Mouse (Mus musculus): ENCODE measurements around the gene Myo5a. TPM values are rescaled to one million over a fixed set of nuclear protein-coding genes. Genes with fewer than 3 reads are reported as not detected.

The Myo5a gene
- polyA plus RNA-seq, 1 experiment from 2014 or later = 34.5 TPM

- Histone ChIP-seq H3K27ac (ENCODE audit: low read length) (no peak overlapping the region), H3K9me3 (ENCODE audit: control insufficient read depth, low read length) (no peaks in the 10 kb centered on the region), H3K36me3 (ENCODE audit: control insufficient read depth, insufficient read depth) (peaks cover 22% of the 10 kb centered on the region), H3K4me1 (replicated peaks; ENCODE audit: control insufficient read depth, insufficient read depth, low read length) (no peaks in the 10 kb centered on the region), H3K27me3 (replicated peaks; ENCODE audit: control insufficient read depth, insufficient read depth, low read length) (no peaks in the 10 kb centered on the region), H3K4me3 (replicated peaks; ENCODE audit: low read length) (no peak overlapping the region), H3K4me2 (ENCODE audit: low read length) (no peak overlapping the region), H3K9ac (replicated peaks; ENCODE audit: low read depth, low read length) (no peak overlapping the region)
- ATAC-seq = no peak
- WGBS = 29% methylated on average over 5 of the region's 5 CpGs
Measured at GRCm38 (mm10) chr9:75146911-75147310, 76.1 kb downstream of the Myo5a start.

- Histone ChIP-seq H3K9me3 (ENCODE audit: control insufficient read depth, low read length) (no peaks in the 10 kb centered on the region), H3K9ac (replicated peaks; ENCODE audit: low read depth, low read length) (no peak overlapping the region), H3K4me3 (replicated peaks; ENCODE audit: low read length) (no peak overlapping the region), H3K27ac (ENCODE audit: low read length) (no peak overlapping the region), H3K4me2 (ENCODE audit: low read length) (no peak overlapping the region), H3K4me1 (replicated peaks; ENCODE audit: control insufficient read depth, insufficient read depth, low read length) (no peaks in the 10 kb centered on the region), H3K36me3 (ENCODE audit: control insufficient read depth, insufficient read depth) (peaks cover 29% of the 10 kb centered on the region), H3K27me3 (replicated peaks; ENCODE audit: control insufficient read depth, insufficient read depth, low read length) (no peaks in the 10 kb centered on the region)
- ATAC-seq = no peak
- WGBS = 90% methylated on average over 6 of the region's 6 CpGs
Measured at GRCm38 (mm10) chr9:75160525-75160924, 89.7 kb downstream of the Myo5a start.

- ATAC-seq = no peak
- H3K9me3 ChIP-seq (ENCODE audit: control insufficient read depth, low read length) = no peaks in the 10 kb centered on the region
- H3K27ac ChIP-seq (ENCODE audit: low read length) = no peak overlapping the region
- no peak overlapping the region for H3K4me2 ChIP-seq (ENCODE audit: low read length)
- H3K9ac ChIP-seq (replicated peaks; ENCODE audit: low read depth, low read length) = no peak overlapping the region
- H3K27me3 ChIP-seq (replicated peaks; ENCODE audit: control insufficient read depth, insufficient read depth, low read length) = no peaks in the 10 kb centered on the region
- no peak overlapping the region for H3K4me3 ChIP-seq (replicated peaks; ENCODE audit: low read length)
- H3K4me1 ChIP-seq (replicated peaks; ENCODE audit: control insufficient read depth, insufficient read depth, low read length) = no peaks in the 10 kb centered on the region
- peaks cover 32% of the 10 kb centered on the region for H3K36me3 ChIP-seq (ENCODE audit: control insufficient read depth, insufficient read depth)
Measured at GRCm38 (mm10) chr9:75163650-75164049, 92.8 kb downstream of the Myo5a start.

GRCm38 (mm10) chr9:75171721-75172120, 100.9 kb downstream of the Myo5a start:
- ATAC-seq = no peak
- 94% methylated on average over 3 of the region's 3 CpGs for WGBS
- H3K4me3 ChIP-seq (replicated peaks; ENCODE audit: low read length) = no peak overlapping the region

GRCm38 (mm10) chr9:75187646-75188260, 116.9 kb downstream of the Myo5a start:
- Histone ChIP-seq H3K4me1 (replicated peaks; ENCODE audit: control insufficient read depth, insufficient read depth, low read length) (no peaks in the 10 kb centered on the region), H3K9ac (replicated peaks; ENCODE audit: low read depth, low read length) (no peak overlapping the region), H3K27me3 (replicated peaks; ENCODE audit: control insufficient read depth, insufficient read depth, low read length) (no peaks in the 10 kb centered on the region), H3K27ac (ENCODE audit: low read length) (no peak overlapping the region), H3K36me3 (ENCODE audit: control insufficient read depth, insufficient read depth) (peaks cover 19% of the 10 kb centered on the region), H3K9me3 (ENCODE audit: control insufficient read depth, low read length) (no peaks in the 10 kb centered on the region), H3K4me2 (ENCODE audit: low read length) (no peak overlapping the region), H3K4me3 (replicated peaks; ENCODE audit: low read length) (no peak overlapping the region)
- ATAC-seq = no peak
- WGBS = 78% methylated on average over 3 of the region's 3 CpGs

More at GRCm38 (mm10) chr9:75171721-75172120, 100.9 kb downstream of the Myo5a start:
- Histone ChIP-seq H3K9ac (replicated peaks; ENCODE audit: low read depth, low read length) (no peak overlapping the region), H3K9me3 (ENCODE audit: control insufficient read depth, low read length) (no peaks in the 10 kb centered on the region), H3K4me2 (ENCODE audit: low read length) (no peak overlapping the region), H3K4me1 (replicated peaks; ENCODE audit: control insufficient read depth, insufficient read depth, low read length) (no peaks in the 10 kb centered on the region), H3K27me3 (replicated peaks; ENCODE audit: control insufficient read depth, insufficient read depth, low read length) (no peaks in the 10 kb centered on the region), H3K36me3 (ENCODE audit: control insufficient read depth, insufficient read depth) (peaks cover 35% of the 10 kb centered on the region), H3K27ac (ENCODE audit: low read length) (no peak overlapping the region)

GRCm38 (mm10) chr9:75193858-75194257, 123.0 kb downstream of the Myo5a start:
- WGBS = 44% methylated on average over 4 of the region's 4 CpGs
- ATAC-seq = no peak
- no peak overlapping the region for H3K4me3 ChIP-seq (replicated peaks; ENCODE audit: low read length)
- H3K9me3 ChIP-seq (ENCODE audit: control insufficient read depth, low read length) = no peaks in the 10 kb centered on the region
- 0 out of 2 replicates have a peak, but pooled peaks cover 4% of the 10 kb centered on the region for H3K36me3 ChIP-seq (ENCODE audit: control insufficient read depth, insufficient read depth)
- no peak overlapping the region for H3K27ac ChIP-seq (ENCODE audit: low read length)
- H3K27me3 ChIP-seq (replicated peaks; ENCODE audit: control insufficient read depth, insufficient read depth, low read length) = no peaks in the 10 kb centered on the region
- H3K4me1 ChIP-seq (replicated peaks; ENCODE audit: control insufficient read depth, insufficient read depth, low read length) = 0 out of 2 replicates have a peak, but pooled peaks cover 2% of the 10 kb centered on the region
- H3K9ac ChIP-seq (replicated peaks; ENCODE audit: low read depth, low read length) = no peak overlapping the region
- no peak overlapping the region for H3K4me2 ChIP-seq (ENCODE audit: low read length)

- Histone ChIP-seq H3K27me3 (replicated peaks; ENCODE audit: control insufficient read depth, insufficient read depth, low read length) (no peaks in the 10 kb centered on the region), H3K4me1 (replicated peaks; ENCODE audit: control insufficient read depth, insufficient read depth, low read length) (0 out of 2 replicates have a peak, but pooled peaks cover 2% of the 10 kb centered on the region), H3K27ac (ENCODE audit: low read length) (no peak overlapping the region), H3K9me3 (ENCODE audit: control insufficient read depth, low read length) (no peaks in the 10 kb centered on the region), H3K9ac (replicated peaks; ENCODE audit: low read depth, low read length) (no peak overlapping the region), H3K4me2 (ENCODE audit: low read length) (no peak overlapping the region), H3K4me3 (replicated peaks; ENCODE audit: low read length) (no peak overlapping the region), H3K36me3 (ENCODE audit: control insufficient read depth, insufficient read depth) (peaks cover 8% of the 10 kb centered on the region)
- ATAC-seq = no peak
- 90% methylated on average over 2 of the region's 2 CpGs for WGBS
Measured at GRCm38 (mm10) chr9:75196335-75196734, 125.5 kb downstream of the Myo5a start.

GRCm38 (mm10) chr9:75197297-75197696, 126.5 kb downstream of the Myo5a start:
- peak; percentile 85 for ATAC-seq
- WGBS = 29% methylated on average over 6 of the region's 6 CpGs
- H3K4me1 ChIP-seq (replicated peaks; ENCODE audit: control insufficient read depth, insufficient read depth, low read length) = 0 out of 2 replicates have a peak, but pooled peaks cover 2% of the 10 kb centered on the region
- H3K27ac ChIP-seq (ENCODE audit: low read length) = no peak overlapping the region; the same call in 1 of the 2 replicates
- peaks cover 16% of the 10 kb centered on the region for H3K36me3 ChIP-seq (ENCODE audit: control insufficient read depth, insufficient read depth)
- H3K9me3 ChIP-seq (ENCODE audit: control insufficient read depth, low read length) = no peaks in the 10 kb centered on the region
- no peak overlapping the region for H3K9ac ChIP-seq (replicated peaks; ENCODE audit: low read depth, low read length)
- H3K4me3 ChIP-seq (replicated peaks; ENCODE audit: low read length) = no peak overlapping the region
- no peak overlapping the region for H3K4me2 ChIP-seq (ENCODE audit: low read length)
- no peaks in the 10 kb centered on the region for H3K27me3 ChIP-seq (replicated peaks; ENCODE audit: control insufficient read depth, insufficient read depth, low read length)

GRCm38 (mm10) chr9:75201506-75201905, 130.7 kb downstream of the Myo5a start:
- no peaks in the 10 kb centered on the region for H3K27me3 ChIP-seq (replicated peaks; ENCODE audit: control insufficient read depth, insufficient read depth, low read length)
- H3K36me3 ChIP-seq (ENCODE audit: control insufficient read depth, insufficient read depth) = peaks cover 19% of the 10 kb centered on the region
- no peak for ATAC-seq
- H3K4me3 ChIP-seq (replicated peaks; ENCODE audit: low read length) = no peak overlapping the region
- H3K4me2 ChIP-seq (ENCODE audit: low read length) = no peak overlapping the region
- H3K9me3 ChIP-seq (ENCODE audit: control insufficient read depth, low read length) = no peaks in the 10 kb centered on the region
- H3K27ac ChIP-seq (ENCODE audit: low read length) = no peak overlapping the region
- 0 out of 2 replicates have a peak, but pooled peaks cover 2% of the 10 kb centered on the region for H3K4me1 ChIP-seq (replicated peaks; ENCODE audit: control insufficient read depth, insufficient read depth, low read length)
- 84% methylated on average over 1 of the region's 1 CpGs for WGBS
- H3K9ac ChIP-seq (replicated peaks; ENCODE audit: low read depth, low read length) = no peak overlapping the region
